Mouse (Mus musculus): ENCODE measurements around the gene Ccr10.

Gene Ccr10

DNA sequence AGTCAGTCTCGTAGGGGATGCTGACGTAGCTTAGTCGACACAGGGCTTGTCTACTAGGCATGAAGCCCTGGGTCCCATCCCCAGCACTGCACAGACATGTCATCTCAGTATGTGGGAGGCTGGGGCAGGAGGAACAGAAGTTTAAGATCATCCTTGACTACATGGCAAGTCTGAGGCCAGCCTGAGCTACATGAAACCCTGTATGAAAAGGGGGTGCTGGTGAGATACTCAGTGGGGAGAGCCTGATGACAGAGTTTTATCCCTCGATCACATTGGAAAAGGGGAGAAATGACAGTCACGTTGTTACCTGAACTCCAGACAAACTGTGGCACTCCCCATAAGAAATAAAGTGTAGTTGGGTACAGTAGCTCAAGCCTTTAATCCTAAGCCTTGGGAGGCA, 12.3 kb upstream of the Ccr10 start:
- no peak for DNase-seq

DNA sequence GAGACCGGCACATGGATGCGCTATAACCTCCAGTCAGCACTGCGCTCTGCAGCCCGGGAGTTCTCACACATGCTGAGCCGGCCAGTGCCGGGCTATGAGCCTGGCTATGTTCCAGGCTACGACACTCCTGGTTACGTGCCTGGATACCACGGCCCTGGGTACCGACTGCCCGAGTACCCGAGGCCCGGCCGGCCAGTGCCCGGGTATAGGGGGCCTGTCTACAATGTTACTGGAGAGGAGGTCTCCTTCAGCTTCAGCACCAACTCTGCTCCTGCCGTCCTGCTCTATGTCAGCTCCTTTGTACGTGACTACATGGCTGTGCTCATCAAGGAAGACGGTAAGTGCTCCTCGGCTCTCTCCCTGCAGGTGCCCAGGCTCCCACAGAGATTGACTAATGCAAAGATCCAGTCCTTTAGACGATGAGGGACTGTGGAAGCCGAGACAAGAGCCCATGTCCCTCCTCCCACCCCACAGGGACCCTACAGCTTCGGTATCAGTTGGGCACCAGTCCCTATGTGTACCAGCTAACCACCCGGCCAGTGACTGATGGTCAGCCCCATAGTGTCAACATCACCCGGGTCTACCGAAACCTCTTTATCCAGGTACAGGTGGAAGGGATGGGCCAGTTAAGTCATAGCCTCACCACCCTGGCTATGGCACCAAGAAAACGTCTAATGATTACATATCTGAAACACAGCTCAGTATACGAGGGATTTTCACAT, 11.4 kb upstream of the Ccr10 start:
- DNase-seq, result no peak

DNA sequence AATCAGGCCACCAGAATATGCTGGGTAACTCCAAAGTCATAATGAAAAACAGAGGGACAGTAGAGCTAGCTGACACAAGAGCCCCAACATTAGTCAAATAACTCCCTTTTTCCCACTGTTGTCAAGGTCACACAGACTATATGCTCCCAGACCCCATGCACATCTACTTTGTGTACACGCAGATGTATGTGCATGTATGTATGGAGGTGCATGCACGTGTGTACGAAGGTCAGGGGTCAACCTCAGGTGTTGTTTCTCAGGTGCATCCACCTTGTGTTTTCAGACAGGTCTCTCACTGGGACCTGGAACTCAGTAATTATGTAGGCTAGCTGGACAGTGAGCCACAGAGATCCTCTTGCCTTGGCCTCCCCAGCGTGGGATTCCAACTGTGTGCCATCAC, 10.2 kb upstream of the Ccr10 start:
- DNase-seq, result no peak

DNA sequence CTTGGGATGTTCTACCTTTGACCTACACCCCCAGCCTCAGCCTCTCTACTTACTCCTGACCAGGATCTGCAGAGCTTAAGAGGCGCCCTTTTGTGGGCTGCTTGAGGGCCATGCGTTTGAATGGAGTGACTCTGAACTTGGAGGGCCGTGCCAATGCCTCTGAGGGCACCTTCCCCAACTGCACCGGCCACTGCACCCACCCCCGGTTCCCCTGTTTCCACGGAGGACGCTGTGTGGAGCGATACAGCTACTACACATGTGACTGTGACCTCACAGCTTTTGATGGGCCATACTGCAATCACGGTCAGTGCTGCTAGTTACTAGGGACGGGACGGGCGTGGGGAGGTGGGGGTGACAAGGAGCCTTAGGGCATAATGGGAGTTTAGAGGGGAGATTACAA, 9.7 kb upstream of the Ccr10 start:
- no peak for DNase-seq

DNA sequence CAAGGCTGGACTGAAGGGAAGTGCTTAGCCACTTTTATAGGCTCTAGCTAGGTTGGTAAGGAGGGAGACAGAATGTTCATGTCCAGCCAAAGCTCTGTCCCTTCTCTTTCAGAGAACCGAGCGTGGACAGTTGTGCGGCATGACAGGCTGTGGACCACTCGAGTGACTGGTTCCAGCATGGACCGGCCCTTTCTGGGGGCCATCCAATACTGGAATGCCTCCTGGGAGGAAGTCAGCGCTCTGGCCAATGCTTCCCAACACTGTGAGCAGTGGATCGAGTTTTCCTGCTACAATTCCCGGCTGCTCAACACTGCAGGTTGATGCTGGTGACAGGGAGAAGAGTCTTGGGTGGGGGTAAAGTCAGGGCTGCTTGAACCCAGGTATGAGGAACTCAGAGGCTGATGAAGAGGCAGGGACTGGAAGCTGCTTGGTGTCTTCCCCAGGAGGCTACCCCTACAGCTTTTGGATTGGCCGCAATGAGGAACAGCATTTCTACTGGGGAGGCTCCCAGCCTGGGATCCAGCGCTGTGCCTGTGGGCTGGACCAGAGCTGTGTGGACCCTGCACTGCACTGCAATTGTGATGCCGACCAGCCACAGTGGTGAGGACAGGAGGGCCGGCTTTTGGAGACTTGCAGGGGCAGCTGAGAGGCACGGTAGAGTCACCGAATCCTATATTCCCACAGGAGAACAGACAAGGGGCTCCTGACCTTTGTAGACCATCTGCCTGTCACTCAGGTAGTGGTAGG, 7.7 kb upstream of the Ccr10 start:
- DNase-seq, result no peak

DNA sequence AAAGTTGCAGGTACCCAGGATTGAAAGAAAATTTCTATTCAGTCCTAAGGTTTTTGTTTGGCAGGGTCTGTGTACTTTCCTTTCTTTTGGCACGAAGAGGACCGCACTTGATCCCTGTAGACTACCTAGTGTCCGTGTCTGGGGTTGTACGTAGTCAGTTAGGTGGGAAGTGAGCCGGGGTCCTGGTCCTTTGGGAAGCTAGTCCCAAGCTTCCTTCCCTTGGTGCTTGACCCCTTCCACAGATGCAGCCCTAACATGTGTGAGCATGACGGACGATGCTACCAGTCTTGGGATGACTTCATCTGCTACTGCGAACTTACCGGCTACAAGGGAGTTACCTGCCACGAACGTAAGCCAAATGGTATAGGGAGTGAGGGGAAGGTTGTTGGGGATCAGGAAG, 6.7 kb upstream of the Ccr10 start:
- no peak for DNase-seq

DNA sequence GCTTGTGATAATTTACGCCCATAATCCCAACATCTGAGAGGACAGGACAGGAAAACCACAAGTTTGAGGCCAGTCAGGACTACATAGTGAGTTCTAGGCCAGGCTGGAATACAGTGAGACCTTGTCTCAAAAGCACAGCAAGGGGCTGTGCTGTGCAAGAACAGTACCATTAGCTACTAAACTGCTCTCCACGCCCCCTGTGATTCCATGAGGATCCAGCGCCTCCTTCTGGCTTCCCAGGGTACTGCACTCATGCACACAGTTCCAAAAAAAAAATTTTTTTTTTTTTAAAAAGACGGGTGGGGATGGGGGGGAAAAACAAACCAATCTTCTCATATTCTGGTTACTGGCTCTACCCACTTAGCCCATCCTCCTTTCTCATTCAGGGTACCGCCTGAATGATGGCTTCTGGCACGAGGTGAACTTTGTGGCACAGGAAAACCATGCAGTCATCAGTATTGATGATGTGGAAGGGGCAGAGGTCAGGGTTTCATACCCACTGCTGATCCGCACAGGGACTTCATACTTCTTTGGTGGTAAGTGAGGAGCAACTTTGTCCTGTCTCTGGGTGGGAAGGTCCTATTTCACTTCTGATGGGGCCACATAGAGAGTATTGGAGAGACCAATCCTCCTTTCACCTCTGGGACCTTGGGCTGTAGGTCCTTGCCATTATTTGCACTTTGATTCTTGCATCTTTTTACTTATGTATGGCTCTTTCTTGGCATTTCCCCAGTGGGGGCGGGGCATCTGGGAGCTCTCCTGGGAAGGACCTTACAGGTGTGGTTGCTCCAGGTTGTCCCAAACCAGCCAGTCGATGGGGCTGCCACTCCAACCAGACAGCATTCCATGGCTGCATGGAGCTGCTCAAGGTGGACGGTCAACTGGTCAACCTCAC, 5.8 kb upstream of the Ccr10 start:
- no peak for DNase-seq

GRCm38 (mm10) chr11:101180261-101180660, 5.0 kb upstream of the Ccr10 start:
- DNase-seq, result no peak

DNA sequence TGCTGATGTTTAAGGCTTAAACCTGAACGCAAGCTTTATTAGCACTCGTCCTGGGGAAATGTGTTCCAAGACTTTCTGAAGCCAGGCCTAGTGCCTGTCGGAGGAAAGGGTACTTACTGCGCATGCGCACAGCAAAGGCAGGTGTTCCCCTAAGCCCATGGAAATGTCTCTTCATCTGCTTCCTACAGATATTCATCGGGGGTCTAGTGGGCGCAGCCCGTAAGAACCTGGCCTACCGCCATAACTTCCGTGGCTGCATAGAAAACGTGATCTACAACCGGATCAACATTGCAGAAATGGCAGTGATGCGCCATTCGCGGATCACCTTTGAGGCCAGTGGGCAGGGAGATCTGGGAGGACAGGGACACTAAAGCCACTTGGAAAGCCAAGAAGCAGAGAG, 4.1 kb upstream of the Ccr10 start:
- no peak for DNase-seq

DNA sequence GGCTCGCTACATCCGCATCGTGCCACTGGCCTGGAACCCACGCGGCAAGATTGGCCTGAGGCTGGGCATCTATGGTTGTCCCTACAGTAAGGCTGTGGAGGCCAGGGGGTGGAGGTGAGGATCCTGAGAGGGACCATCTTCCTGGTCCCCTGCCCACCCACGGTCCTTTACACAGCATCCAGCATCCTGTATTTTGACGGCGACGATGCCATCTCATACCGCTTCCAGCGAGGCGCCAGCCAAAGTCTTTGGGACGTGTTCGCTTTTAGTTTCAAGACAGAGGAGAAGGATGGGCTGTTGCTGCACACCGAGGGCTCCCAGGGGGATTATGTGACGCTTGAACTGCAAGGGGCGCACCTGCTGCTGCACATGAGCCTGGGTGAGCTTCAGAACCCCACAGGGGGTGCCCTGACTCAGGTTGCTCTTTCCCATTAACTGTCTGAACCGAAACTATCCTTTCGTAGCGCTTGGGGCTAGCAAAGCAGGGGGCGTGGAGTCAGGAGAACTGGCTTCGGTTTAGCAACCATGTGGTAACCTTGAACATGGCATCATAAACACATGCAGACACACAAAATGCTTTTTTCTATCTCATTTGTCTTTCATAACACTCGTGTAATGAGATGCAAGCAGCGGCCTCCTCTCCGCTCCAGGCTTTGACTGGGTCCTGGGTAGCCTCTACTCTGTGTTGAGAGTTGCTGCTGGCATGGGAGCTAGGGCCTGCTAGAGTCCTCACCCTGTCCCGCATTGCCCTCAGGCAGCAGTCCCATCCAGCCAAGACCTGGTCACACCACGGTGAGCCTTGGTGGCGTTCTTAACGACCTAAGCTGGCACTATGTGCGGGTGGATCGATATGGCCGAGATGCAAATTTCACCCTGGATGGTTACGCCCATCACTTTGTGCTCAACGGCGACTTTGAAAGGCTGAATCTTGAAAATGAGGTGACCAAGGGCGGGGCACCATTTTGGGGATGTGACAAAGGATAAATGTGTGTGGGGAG, 3.1 kb upstream of the Ccr10 start:
- DNase-seq, result no peak

- DNase-seq, result peak; percentile 78
These were observed 1.9 kb upstream of the Ccr10 start for GRCm38 (mm10) chr11:101176933-101177773.

DNA sequence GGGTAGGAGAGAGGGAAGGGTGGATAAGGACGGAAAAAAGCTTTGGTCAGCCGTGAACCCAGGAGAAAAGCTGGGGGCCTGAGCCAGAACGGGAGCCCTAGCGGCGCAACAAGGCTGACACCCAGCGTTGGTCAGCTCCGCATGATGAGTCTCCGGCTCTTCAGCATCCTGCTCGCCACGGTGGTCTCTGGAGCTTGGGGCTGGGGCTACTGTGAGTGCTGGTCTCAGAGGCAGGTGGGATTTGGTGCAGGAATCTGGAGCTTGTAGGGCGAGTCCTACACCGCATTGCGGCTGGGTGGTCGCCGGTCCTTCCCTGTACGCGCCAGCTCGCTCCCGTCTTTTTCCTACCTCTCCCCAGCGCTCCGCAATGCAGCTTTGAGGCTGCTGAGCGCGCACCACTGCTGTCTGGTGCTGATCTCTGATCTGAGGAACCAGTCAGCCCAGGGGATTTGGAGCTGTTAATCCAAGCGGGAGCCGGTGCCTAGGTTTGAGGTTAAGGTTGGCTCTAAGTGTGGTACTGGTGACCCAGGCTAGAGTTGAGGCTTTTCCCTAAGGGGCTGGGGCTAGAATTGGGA, 961 bp upstream of the Ccr10 start:
- no peak for DNase-seq

DNA sequence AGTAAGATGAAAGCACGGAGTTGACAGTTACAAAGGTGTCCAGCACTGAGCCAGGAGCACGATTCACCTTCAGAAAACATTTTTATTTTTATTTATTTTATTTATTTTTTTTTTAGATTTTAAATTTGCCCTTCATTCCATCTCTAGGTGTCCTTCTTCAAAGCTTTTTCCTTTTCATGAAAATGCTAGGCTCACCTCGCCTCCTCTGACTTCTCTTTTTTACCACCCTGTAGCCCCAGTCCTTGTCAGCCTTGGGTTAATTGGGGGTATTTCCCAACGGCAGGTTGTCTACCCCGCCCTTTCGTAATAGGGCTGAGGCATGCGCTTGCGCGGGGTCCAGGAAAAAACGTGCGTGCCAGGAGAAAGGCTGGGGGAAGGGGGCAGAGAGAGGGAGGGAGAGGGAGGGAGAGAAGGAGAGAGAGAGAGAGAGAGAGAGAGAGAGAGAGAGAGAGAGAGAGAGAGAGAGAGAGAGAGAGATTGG, 433 bp upstream of the Ccr10 start:
- peak; percentile 61 for DNase-seq

DNA sequence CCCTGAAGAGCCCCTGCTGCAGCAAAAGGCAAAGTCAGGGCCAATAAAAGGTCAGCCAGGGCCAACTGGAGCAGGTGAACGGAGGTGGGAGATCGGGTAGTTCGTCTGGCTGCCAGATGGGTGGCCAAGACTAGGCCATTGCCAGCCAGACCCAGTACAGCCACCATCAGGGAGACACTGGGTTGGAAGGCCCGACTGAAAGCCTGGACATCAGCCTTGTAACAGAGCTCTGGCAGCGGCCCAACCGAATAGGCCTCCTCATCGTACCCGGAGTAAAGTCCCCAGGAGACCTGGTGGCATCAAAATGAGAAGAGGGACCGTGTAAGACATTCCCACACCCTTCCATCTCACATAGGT, 876 bp downstream of the Ccr10 start:
- DNase-seq, result no peak

DNA sequence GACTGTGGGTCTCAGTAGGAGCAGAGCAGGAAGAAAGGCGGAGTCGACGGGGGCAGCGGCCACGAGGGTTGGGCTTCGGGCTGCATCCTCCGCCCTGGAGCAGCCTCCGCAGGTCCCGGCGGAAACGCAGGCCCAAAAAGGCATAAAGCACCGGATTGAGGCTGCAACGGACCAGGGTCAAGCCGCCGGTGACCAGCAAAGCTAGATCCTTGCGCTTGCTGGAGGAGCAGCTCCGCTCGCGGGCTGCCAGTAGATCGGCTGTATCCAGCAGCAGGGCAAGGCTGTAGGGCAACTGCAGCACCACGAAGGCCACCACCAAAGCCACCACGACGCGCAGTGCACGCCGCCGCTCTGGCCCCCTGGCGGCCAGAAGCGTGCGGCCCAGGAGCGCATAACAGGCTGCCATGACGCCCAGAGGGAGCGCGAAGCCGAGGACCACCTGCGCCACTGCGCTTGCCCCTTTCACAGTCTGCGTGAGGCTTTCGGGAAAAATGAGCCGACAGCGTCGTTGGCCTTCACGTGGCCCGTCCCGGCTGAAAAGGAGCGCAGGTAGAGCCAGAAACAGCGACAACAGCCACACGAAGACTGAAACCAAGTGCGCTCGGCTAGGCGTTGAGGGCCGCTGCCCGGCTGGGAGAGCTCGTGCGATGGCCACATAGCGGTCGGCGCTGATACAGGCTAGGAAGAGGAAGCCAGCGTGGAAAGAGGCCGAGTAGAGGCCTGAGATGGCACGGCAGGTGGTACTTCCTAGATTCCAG, 1.4 kb downstream of the Ccr10 start:
- DNase-seq, result no peak

DNA sequence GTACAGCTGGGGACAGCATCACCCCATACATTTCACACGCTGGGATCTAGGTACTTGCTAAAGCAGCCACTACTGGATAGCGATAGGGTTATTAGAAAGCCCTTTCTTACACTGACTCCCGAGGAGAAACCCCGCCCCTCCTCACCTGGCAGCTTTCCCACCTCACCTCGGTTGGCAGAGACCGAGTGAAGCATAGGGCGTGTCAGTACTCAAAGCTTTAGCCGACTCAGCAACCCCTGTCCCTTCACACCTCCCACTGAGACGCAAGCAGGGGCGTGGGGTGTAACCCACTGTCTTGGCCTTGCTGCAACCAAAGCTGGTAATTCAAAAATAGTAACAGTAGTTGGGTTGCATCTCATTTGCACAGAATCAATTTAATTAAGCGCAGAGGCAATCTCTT, 2.1 kb downstream of the Ccr10 start:
- no peak for DNase-seq

- no peak for DNase-seq
These were observed 2.8 kb downstream of the Ccr10 start for GRCm38 (mm10) chr11:101172434-101172815.

DNA sequence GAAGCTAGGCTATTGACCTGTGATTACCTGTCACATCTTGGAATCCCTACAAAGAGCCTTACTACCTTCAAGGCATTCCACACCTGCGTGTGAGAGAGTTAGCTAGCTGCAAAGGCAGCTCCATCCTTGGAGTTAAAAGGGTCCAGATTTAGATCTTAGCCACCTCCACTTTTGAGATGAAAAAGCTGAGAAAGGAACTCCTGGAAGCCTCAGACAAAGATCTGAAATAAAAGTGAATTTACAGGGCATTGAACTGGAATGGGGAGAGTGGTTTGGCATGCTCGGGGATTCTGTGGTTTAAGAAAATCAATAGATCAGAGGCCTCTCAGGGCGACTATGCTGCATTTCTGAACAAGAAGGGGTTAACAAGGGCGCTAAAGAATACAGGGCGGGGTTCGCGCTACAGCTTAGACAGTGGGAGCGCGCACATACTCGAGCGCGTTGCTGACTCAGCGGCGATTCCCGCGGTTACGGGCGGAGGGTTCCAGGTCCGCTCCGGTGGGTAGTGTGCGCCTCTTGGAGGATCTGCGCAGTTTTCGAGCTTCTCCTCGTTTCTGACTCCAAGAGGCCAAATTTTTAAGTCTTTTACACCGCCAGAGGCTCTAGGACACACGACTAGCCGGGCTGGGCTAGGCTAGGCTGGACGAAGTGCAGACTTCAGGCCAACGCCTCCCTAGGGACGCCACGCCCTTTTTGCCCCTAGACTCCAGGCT, 3.4 kb downstream of the Ccr10 start:
- peak; percentile 61 for DNase-seq

DNA sequence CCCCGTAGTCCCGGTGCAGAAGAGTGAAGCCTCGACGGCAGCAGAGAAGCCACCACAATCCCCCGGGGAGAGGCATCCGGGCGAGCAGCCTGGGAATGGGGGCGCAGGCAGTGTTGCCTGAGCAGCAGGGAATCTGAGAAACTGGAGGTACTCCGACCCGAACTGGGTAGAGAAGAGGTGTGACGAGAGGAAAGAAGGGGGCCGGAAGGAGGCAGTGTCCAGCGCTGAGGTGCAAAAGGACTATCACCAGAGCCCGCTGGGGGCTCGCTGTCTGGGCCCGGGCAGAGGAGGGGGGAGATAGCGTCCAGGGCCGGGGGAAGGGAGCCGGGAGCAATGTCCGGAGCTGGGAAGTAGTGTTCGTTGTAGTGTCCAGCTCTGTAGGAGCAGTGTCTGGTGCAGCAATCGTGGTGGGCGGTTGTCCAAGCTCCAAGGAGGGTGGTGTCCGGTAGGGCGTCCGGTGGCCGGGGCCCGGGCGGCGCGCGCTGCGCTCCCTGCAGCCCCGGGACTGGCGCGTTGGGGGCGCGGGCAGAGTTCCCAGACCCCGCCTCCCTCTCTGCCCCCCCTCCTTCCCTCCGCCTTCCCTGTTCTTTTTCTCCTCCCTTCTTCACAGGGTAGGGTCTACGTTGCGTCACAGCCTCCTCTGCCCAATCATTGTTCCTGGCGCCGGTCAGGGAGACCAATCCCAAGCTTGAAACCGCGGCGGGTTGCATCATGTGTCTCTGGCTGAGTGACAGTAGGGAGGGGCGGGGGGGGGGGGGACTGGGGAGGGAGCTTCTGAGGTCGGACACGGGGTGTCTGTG, 4.2 kb downstream of the Ccr10 start, which contains the start of gene Plekhh3:
Gene Plekhh3 (minus strand): TSS at position 541 of the 800 bp plus-strand sequence.
- DNase-seq, result peak; percentile 99
